In the genomic region with DNA sequence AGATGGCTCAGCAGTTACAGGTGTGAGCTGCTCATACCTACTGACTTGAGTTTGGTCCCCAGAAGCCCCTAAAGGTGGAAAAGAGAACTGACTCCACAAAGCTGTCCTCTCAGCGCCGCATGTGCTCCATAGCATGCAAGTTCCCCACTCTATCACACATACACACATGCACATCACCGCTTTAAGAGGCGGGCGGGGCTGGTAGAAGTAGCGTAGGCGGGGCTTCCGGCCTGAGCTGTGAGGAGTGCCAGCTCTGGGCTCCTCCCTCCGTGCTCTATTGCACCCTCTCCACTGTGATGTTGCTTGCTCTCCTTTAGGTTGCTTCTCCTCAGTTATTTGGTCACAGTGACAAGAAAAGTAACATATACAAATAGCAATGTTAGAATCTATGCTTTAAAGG, we compare ENCODE assay signal across 10 mouse cellular contexts.
DNase-seq lines count a peak whose midpoint lies in the region; ATAC-seq and TF ChIP-seq lines count a peak whose summit lies in the region.
"Had no signal": no experiment of that assay in that cellular context is flagged by ENCODE, and none has a peak within 500 bp of the region (broad histone marks: within the 10 kb centered on the region; RNA-seq: fewer than 3 reads in every experiment).

No protein-coding gene starts in this region.

- 66% methylated on average over 9 of the region's 9 CpGs for WGBS in lung, postnatal 0 days
- 62% methylated on average over 9 of the region's 9 CpGs for WGBS in lung, adult 2 months
- WGBS in forebrain, embryonic 14.5 days = 82% methylated on average over 9 of the region's 9 CpGs

- H3K27ac ChIP-seq in lung, postnatal 0 days (ENCODE audit: low read length) = no peak overlapping the region
- no peak overlapping the region for H3K27ac ChIP-seq in forebrain, embryonic 14.5 days (ENCODE audit: low read depth, low read length)
- H3K27ac ChIP-seq: hindbrain, embryonic 14.5 days had no signal

- H3K4me2 ChIP-seq in lung, postnatal 0 days (replicated peaks; ENCODE audit: low read depth, low read length) = no peak overlapping the region
- H3K4me2 ChIP-seq in forebrain, embryonic 14.5 days (ENCODE audit: low read length) = no peak overlapping the region
- H3K4me2 ChIP-seq: hindbrain, embryonic 14.5 days had no signal

- no peaks in the 10 kb centered on the region for H3K36me3 ChIP-seq in lung, postnatal 0 days (ENCODE audit: insufficient read depth, low read length)
- no peaks in the 10 kb centered on the region for H3K36me3 ChIP-seq in forebrain, embryonic 14.5 days (ENCODE audit: control insufficient read depth, insufficient read depth, low read length)

- no peak for ATAC-seq in lung, postnatal 0 days
- ATAC-seq in hematopoietic stem cell, adult 5-6 weeks (replicated peaks in 1 of 2; ENCODE audit: insufficient read depth in 1 of 2, low FRiP score in 2 of 2, low TSS enrichment in 1 of 2, low read depth in 1 of 2, poor library complexity in 2 of 2, severe bottlenecking in 2 of 2) = peak; percentile 42 to 60; a peak in 3 of 4 replicates
- ATAC-seq in monocyte, adult 5-6 weeks (replicated peaks; ENCODE audit: insufficient number of reproducible peaks, low FRiP score, low TSS enrichment, poor library complexity, severe bottlenecking) = peak; percentile 83; the same call in 1 of the 2 replicates
- ATAC-seq in forebrain, embryonic 14.5 days = no peak

- H3K9ac ChIP-seq in lung, postnatal 0 days (replicated peaks; ENCODE audit: low read depth) = no peak overlapping the region
- no peak overlapping the region for H3K9ac ChIP-seq in forebrain, embryonic 14.5 days (ENCODE audit: low read length)
- H3K9ac ChIP-seq: hindbrain, embryonic 14.5 days had no signal

- H3K27me3 ChIP-seq in lung, postnatal 0 days (replicated peaks; ENCODE audit: insufficient read depth, low read length) = no peaks in the 10 kb centered on the region
- H3K27me3 ChIP-seq in forebrain, embryonic 14.5 days (replicated peaks; ENCODE audit: control insufficient read depth, insufficient read depth, low read length) = no peaks in the 10 kb centered on the region

- DNase-seq in lung, postnatal 0 days (ENCODE audit: low spot score) = peak; percentile 32
- DNase-seq in lung, adult 2 months = no peak
- DNase-seq in thymus, postnatal 25 days = peak; percentile 54
- no peak for DNase-seq in forebrain, embryonic 14.5 days (ENCODE audit: low spot score)
- DNase-seq in retina, embryonic 14.5 days (ENCODE audit: low spot score) = no peak
- no peak for DNase-seq in left cerebral cortex, adult 9 months (ENCODE audit: low spot score in 2 of 2)
- DNase-seq: layer of hippocampus, adult 9-11 months had no signal

- no peaks in the 10 kb centered on the region for H3K4me1 ChIP-seq in lung, postnatal 0 days (ENCODE audit: insufficient read depth, low read depth, low read length)
- H3K4me1 ChIP-seq in lung, adult 2 months (ENCODE audit: control insufficient read depth, insufficient read depth, low read length) = no peaks in the 10 kb centered on the region; the same call in 1 of the 2 replicates
- H3K4me1 ChIP-seq in forebrain, embryonic 14.5 days (ENCODE audit: control insufficient read depth, insufficient read depth, low read length) = no peaks in the 10 kb centered on the region

- H3K9me3 ChIP-seq in lung, postnatal 0 days (ENCODE audit: low read length) = no peaks in the 10 kb centered on the region
- H3K9me3 ChIP-seq in forebrain, embryonic 14.5 days (replicated peaks; ENCODE audit: control insufficient read depth, low read length) = no peaks in the 10 kb centered on the region

- no peak for TF ChIP-seq POLR2A in lung, adult 2 months (IDR thresholded peaks at IDR 0.05; ENCODE audit: borderline replicate concordance, extremely low read depth, low read depth, low read length)

- no peak for TF ChIP-seq CTCF in lung, postnatal 0 days (IDR thresholded peaks at IDR 0.05)
- no peak for TF ChIP-seq CTCF in lung, adult 2 months (IDR thresholded peaks at IDR 0.05; ENCODE audit: insufficient read depth, low read length)

- H3K4me3 ChIP-seq in lung, postnatal 0 days (ENCODE audit: low read depth, low read length) = no peak overlapping the region
- no peak overlapping the region for H3K4me3 ChIP-seq in lung, adult 2 months (replicated peaks; ENCODE audit: extremely low read depth, low read depth, low read length)
- H3K4me3 ChIP-seq in forebrain, embryonic 14.5 days (ENCODE audit: low read depth, low read length) = no peak overlapping the region

- TF ChIP-seq EP300 in lung, postnatal 0 days (IDR thresholded peaks at IDR 0.05) = no peak

Comparison
In these comparisons a context has a peak if more than half of its experiments do, and no peak if none do; other contexts are left out.
1. DNase-seq: peak in lung, postnatal 0 days (single experiment) and thymus, postnatal 25 days (single experiment); none in lung, adult 2 months (single experiment), forebrain, embryonic 14.5 days (single experiment), retina, embryonic 14.5 days (single experiment) and left cerebral cortex, adult 9 months (0 of 2).
2. ATAC-seq: peak in hematopoietic stem cell, adult 5-6 weeks (2 of 2) and monocyte, adult 5-6 weeks (single experiment); none in lung, postnatal 0 days (single experiment) and forebrain, embryonic 14.5 days (single experiment).